Mouse (Mus musculus) kidney, postnatal 25 days (tissue): ENCODE results near the gene Gabarap.
"Not testable (repeated sequence)": the region's sequence is repeated elsewhere in the genome, so short reads cannot be mapped to it uniquely, and the experiment has no call there.

Experiments
- DNase-seq, 2 experiments: peaks; one replicate each; pipeline ENCODE4 v3.0.0; 2021; ENCODE audit warnings: mixed read lengths in 2 of 2

Gene Gabarap

DNA sequence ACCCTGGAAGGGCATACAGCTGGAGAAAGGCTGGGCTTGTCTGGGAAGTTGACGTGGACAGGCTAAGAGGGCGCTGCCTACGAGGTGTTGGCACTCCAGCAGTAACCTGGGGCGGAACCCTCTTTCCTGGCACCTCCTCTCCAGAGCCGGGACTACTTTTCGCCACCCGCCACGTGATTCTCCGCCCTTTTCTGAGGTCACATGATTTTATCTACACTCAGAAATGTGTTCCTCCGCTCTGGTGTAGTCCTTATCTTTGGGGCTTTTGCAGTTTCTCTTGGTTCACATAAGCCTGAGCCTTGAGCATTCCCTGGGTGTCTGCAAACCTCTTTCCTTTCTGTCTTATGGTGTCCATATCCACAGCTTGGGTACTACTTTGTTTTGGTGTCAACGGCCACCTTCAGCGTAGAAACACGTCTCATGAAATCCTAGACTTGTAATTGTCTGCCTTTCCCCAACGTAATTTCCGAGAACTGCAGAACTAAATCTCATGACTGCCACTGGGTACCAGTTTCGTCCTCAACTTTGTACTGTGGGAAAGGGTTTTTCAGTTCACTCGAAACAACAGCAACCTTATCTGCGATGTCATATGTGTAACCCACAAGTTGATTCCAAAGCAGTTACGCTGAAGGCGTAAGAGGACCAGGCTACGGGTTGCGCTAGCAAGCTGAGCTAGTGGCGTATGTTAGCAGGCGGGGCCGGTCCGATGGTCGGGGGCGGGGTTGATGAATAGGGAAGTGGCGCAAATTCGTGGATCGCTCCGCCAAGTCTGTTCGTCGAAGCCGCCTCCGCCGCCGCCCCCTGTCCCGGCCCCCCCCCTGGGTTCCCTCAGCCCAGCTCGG is at the start of gene Gabarap:
Gabarap (plus strand) TSS at position 294 of the 842 bp plus-strand sequence.
- peak; percentile 99 for DNase-seq

DNA sequence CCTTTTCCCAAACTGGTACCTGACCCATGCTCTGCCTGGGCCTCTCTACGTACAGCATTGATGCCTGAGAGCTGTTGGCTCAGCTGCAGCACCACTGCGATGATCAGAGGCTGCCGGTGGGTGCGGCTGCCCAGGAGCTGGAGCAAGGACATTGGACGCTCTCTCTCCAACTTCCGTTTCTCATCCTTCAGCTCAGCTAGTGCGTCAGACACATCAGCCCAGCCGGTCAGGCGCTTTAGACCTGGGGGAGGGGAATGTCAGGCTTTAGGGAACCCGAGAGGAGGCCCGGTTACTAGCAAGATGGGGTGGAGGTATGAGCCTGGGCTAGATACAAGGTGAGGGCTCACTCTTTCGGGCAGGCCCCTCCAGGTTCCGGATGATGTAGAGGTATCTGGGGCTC is 45.7 kb upstream of the Gabarap start:
- no peak for DNase-seq

DNA sequence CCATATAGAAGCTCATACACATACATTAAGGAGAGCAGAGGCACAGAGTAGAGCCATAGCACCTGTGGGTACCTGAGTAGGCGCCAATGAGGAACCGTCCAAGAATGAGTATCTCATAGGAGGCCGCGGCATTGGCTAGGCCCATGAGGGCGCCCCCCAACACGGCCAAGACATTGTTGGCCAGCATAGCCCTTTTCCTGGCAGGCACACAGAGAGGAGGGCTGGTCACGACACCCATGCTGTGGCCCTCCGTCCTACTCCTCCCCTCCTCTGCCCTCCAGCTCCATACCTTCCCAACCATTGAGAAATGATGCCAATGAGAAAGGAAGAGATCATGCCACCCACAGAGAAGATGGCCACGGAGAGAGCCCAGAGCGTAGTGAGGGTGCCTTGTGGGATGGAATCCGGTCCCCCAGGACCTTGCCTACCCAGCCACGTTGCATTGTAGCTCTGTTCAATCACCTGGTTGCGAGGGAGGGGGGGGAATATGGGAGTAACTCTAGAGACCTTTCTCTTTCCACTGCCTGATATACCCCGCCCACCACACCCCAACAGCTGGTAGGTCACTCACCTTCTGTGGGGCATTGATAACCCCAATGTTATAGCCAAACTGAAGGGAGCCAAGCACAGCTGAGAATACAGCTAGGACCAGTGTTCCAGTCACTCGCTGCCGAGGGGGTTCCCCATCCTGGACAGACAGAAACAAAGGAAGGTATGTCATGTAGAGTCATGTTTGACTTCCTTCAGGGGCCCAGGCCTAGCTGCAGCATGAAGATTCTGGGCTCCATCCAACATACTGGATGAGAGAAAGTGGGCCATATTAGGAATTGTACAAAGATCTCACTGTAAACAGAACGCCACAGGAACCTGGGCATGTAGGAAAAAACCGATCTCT is 44.7 kb upstream of the Gabarap start:
- no peak for DNase-seq

DNA sequence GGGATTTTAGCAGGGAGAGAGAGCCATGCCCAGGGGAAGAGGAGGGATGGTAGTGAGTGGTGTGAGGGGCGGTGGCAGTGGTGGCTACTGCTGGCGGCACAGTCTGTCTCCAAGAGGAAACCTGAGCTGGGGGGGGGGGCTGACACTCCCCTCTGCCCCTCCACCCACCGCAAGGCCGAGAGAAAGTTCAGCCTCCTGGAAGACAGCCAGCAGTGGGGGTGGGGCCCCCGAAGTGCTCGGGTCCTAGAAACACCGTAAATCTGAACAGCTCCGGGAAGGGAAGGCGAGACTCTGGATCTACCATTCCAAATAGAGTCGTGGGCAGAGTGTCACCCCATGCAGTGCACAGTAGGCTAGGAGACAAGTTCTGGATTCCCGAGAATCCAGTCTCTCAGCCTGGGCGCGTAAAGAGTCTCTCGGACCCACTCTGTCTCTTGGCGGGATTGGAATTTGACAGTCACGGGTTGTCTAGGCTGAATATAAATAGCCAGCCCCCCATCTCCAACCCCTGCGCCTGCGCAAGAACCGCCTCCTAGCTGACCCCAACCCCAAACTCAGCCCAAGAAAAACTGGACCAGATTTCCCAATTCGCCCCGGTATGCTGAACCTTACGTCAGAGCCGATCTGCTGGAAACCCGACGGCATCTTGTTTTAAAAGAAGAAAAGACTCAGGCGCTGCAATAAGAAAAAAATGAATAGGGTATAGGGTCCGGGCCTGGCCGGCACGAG is 43.4 kb upstream of the Gabarap start:
- DNase-seq: peak; percentile 68 to 82

DNA sequence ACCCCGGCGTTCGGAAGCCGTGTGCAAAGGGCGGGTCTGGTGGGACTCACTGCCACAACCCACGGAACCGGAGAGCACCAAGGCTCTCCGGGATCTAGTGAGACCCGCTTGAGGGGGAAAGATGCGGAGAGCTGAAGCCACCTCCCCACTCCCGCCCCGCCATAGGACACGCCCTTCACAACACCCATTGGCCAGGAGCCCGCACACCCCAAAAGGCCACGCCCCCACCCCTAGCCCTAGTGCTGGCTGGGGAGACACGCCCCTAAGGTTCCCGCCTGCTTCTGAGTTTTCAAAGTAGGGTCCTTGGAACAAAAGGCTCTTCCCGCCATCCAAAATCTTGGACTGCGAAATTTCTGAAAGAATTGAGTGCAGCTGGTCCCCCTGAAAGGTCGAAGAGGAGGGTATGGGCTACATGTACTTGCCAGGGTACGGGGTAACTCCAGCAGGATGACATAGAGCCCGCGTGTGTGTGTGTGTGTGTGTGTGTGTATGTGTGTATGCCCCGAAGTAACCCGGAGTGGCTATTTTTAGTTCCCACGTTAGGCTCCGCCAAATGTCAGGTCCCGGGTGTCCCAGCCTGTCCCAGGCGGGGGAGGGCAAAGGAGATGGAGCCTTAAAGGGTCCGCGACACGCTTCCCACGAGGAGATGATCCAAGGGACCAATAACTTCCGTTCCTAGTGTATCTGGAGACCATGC is 42.7 kb upstream of the Gabarap start, which contains the start of gene Slc2a4:
Slc2a4 (minus strand) TSS at position 123 of the 697 bp plus-strand sequence.
- peak; percentile 95 to 96 for DNase-seq

DNA sequence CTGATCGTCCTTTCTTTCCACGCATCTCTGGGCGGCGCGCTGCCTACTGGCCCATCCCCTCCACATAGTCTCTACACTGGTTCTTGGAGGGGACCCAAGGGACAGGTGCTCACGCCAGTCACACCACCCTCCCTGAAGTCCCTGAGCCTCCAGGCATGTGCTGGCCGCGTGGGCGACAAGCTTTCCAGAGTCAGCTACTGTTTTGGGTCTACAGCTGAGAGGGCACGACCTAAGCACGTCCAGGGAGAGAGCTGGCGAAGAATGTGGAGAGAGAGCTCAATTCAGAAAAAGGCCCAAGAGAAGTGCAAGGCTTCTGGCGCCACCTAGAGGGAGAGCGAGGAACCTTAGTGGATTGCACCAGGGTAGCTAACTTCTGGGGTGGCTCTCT is 42.2 kb upstream of the Gabarap start:
- DNase-seq: peak; percentile 91 to 96

DNA sequence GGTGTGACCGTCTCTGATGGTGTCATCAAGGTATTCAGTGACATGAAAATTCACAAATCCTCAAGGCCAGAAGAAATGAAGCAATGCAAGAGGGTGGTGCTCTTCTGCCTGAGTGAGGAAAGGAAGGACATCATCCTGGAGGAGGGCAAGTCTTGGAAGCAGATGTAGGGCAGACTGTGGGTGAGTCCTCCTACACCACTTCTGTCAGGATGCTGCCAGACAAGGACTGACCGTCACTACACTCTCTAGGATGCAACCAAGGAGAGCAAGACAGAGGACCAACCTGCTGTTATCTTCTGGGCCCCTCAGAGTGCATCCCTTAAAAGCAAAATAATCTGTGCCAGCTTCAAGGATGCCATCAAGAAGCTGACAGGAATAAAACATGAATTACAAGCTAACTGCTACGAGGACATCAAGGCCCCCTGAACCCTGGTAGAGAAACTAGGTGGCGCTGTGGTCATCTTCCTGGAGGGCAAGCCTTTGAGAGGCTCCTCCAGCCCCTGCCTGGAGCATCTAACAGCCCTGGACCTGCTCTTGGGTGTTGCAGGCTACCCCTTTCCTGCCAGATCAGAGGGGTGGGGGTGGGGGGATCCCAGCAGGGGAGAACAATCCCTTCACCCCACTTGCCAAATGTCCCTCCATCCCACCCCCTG is 40.0 kb upstream of the Gabarap start:
- peak; percentile 41 to 42 for DNase-seq

DNA sequence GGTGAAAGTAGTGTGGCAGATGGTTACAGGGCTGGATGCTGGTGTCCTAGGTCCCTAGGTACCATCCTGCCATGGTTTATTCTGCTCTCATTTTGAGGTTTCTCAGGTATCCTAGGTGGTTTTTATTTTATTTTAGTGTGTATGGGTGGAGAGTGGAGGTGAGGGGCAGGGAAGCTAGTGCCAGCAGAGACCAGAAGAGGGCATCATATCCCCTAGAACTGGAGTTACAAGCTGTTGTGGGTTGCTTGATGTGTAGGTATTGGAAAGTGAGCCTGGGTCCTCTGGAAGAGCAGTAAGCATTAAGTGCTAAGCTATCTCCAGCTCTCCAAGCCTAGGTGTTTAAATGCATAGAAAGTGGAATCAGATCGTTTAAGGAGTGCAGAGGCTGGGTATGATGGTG is 38.7 kb upstream of the Gabarap start:
- DNase-seq: no peak

DNA sequence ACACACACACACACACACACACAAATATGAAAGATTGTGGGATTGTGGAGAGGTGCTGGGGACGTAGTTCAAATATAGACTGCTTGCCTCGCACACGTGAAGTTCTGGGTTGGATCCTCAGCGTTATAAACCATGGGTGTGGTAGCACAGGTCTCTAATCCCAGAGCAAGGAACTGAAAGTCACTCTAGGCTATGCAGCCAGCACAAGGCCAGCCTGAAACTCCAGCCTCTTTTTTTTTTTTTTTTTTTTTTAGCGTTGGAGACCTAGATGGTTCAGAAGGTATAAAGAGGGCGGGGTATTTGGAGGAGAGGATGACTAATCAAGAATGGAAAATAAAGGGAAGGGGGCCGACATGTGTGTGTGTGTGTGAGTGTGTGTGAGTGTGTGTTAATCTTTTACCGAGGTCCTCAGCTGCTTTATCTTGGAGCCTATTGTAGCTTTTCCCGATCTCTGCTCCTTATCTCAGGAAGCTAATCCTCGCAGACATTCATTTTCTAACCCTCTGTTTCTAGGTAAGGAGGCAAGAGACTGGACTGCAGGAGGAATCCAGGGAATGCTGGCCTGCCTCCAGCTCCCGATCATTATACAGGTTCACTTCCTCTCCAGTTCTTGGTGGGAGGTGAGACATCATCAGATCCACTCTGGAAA is 37.6 kb upstream of the Gabarap start:
- DNase-seq: peak in 1 of 2 experiments; percentile 16

DNA sequence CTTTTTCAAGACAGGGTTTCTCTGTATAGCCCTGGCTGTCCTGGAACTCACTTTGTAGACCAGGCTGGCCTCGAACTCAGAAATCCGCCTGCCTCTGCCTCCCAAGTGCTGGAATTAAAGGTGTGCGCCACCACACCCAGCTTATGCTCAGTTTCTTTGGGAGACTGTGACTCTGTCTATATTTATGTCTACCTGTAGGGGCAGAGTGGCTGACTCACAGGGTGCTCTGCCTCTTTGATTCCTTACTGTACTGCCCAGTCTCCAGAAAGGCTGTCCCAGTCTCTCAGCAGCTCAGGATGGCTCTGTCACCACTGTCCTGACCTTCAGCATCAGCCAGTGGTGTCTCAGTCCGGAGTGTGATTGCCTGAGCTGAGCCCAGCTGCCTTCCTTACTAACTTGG is 35.3 kb upstream of the Gabarap start:
- not testable (repeated sequence) for DNase-seq

DNA sequence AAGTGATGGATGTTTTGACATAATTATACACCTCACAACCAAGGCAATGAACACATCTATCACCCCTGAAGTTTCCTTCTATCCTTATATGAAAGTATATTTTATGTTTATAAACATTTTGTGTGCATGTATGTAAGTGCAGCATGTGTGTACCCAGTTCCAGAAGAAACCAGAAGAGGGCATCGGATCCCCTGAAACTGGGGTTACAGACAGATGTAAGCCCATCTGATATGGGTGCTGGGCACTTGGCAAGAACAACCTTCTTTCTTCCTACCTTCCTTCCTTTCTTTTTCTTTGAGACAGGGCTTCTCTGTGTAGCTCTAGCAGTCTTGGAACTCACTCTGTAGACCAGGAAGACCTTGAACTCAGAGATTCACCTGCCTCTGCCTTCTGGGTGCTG is 34.7 kb upstream of the Gabarap start:
- no peak for DNase-seq

DNA sequence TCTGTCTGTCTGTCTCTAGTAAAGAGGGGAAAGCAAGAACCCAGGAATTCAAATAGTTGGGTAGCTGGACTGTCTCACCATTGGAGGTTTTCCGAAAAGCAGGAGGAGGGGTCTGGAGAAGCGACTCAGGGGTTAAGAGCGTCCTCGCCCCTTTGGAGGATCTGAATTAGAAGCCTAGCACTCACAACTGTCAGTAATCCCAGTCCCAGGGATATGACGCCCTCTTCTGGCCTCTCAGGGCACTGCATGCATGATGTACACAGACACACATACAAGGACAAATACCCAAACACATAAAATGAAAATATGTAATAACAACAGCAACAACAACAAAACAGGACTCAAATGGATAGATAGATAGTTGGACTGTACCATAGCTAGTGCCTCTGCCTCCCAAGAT is 30.3 kb upstream of the Gabarap start:
- no peak for DNase-seq

DNA sequence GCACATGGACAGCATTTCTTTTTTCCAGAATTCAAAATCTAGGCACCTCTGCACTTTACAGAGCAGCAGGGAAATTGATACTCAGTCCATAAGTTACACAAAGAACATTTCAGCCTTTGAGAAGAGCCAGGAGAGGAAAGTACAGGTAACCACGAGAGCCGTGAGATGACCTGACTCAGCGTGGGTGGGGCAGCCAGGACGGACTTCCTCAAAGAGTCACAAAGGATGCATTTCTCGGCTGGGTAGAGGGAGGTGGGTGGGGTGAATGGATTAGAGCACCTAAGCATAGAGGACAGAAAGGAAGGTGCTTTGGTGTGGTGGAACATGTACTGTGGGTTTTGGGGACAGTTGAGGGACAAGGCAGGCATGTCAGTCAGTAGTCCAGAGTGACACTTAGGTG is 29.1 kb upstream of the Gabarap start:
- no peak for DNase-seq

DNA sequence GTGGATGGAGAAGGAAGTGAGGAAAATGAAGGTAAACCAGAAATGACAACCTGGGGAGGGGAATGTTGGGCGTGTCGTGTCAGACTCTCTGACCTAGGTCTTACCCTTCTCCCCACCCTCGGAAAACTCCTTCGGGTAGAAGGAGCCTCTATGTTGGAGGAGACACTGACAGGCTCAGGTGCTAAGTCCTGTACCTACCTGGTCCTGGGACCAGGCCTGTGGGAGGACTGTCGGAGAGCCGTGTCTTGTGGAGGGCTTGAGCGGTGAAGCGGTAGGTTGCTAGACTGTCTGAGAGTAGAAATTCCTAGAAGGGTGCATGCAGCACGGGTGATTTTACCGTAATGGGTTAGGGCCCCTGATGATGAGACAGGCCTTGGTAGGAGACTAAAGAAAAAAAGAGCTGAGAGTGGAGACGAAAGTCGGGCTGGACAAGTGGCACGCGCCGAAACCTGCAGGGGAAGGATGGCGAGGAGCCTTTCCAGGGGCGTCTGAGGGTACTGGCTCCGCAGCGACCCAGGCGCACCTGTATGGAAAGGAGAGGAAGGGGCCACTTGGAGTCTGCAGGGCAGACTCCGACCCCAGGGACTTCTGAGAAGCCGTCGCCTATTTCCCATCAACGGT is 26.2 kb upstream of the Gabarap start, which contains the start of gene Cldn7:
Cldn7 (plus strand) TSS at position 130 of the 621 bp plus-strand sequence.
- no peak for DNase-seq

DNA sequence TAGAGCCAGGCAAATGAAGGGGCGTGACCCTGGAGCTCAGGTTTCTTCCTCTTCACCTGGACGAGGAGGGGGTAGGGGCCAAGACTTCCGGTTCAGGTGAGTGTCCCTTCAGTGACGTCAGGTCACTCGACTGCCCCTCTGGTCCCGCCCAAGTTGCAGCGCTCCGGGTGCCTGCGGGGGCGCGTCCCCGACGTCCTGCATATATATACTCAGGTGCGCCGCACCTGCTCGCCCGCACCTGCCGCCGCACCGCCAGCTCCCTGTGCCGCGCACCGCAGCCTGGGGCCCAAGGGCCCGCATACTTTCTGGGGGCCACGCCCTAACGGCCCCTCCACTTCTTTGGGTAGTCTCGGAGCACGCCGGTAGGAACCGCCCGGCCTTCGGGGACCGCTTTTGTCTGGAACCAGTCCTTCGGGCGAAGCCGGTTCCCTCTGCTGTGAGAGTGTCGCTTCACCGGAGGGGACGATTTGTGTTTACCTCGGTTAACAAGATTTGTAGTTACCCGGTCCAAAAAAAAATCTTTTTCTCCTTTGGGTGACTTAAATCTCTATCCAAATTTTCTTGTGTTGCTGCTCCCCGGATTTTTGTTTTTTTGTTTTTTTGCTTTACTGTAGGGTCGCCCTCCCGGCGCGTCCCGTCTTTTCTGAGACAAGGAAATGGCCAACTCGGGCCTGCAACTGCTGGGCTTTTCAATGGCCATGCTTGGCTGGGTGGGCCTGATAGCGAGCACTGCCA is 25.5 kb upstream of the Gabarap start:
- peak; percentile 64 to 90 for DNase-seq

DNA sequence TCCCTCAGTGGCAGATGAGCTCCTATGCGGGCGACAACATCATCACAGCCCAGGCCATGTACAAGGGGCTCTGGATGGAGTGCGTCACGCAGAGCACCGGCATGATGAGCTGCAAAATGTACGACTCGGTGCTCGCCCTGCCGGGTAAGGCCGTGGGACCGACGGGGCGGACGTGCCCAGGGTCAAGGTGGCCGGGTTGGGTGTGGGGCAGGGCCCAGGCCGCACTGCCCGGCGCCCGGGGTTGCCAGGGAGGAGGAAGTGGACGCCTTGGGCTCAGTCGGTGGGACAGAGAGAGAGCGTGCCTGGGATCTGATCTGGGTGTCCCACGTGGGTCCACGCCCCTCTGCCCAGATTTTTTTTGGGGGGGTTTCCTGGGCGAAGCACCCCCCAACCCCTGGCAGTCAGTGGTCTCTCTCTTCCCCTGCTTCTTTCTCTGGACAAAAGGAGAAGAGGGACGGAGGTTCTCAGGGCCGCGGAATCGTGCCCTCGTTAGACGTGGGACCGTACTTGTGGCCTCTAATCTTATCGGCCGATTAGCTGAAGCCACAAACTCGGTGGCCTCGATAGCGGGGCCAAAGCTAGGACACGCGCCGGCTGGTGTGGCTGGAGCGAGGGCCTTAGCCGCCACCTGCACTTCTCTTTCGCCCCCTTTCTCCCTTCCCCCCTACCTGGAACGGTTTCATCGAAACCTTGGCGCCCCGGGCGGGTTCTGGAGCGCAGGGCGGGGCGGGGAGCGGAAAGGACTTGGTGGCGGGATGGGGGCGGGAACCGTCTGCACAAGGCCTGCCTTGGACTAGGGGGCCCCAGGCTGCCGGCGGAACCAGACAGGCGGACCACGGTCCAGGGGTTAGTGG is 24.7 kb upstream of the Gabarap start:
- peak; percentile 59 to 87 for DNase-seq

DNA sequence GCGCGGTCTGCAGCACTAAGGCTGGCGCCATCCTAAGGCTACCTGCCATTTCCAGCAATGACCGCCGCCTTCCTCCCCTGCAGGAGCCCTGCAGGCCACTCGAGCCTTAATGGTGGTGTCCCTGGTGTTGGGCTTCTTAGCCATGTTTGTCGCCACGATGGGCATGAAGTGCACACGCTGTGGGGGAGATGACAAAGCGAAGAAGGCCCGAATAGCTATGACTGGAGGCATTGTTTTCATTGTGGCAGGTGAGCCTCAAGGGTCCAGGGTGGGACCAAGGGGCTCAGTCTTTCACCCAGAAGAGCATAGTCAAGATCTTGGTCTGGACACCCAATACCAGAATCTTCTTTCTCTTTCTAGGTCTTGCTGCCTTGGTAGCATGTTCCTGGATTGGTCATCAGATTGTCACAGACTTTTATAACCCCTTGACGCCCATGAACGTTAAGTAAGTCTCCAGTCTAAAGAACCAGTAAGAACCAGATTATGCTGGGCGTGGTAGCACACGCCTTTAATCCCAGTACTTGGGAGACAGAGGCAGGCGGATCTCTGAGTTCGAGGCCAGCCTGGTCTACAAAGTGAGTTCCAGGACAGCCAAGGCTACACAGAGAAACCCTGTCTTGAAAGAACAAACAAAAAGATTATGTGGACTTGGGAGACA is 24.0 kb upstream of the Gabarap start:
- DNase-seq: no peak

DNA sequence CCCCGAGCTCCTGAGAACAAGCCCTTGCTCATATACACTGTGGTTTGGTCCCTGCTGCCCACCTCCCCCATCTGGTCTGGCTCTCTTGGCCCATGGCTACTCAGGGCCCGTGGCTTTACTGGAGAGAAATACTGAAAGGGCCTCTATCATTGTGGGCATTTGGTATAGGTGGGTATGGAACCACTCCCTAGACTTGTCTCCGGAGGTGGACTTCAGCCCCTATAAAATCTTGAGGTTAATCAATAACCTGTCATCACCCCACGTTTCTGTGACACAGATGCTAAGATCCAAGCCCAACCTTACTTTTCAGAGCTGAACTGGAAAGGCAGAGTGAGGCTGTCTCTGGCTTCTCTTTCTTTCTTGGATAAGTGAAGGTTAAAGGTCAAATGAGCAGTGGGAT is 22.1 kb upstream of the Gabarap start:
- DNase-seq: no peak
